Mouse (Mus musculus) lung, adult 2 months (tissue): ENCODE measurements around the gene Hoxc4. TPM values are rescaled to one million over a fixed set of nuclear protein-coding genes. Genes with fewer than 3 reads are reported as not detected.
A peak's percentile ranks its signal among the peaks of the same experiment; 100 is the strongest.

ENCODE experiments used
- DNase-seq: peaks from one replicate; pipeline ENCODE4 v3.0.0; 2022
- H3K4me1 ChIP-seq: fragments of 200-500 bp; 2 replicates; pipeline ENCODE4 v1.6.1; 2011; ENCODE audit warnings: low read length; ENCODE audit not compliant: control insufficient read depth, insufficient read depth
- H3K4me3 ChIP-seq: fragments of 200-500 bp; replicated peaks from 2 replicates; pipeline ENCODE3; 2011; ENCODE audit warnings: low read depth, mild to moderate bottlenecking, control low read depth, low read length; ENCODE audit errors: extremely low read depth
- CTCF ChIP-seq: fragments of 200-500 bp; IDR thresholded peaks from 2 replicates; pipeline ENCODE4 v1.5.1; 2011; ENCODE audit warnings: mild to moderate bottlenecking, low read length, control low read depth; ENCODE audit not compliant: insufficient read depth
- POLR2A ChIP-seq: fragments of 200-500 bp; IDR thresholded peaks from 2 replicates; pipeline ENCODE4 v1.6.1; 2011; ENCODE audit warnings: low read depth, mild to moderate bottlenecking, control low read depth, low read length, borderline replicate concordance; ENCODE audit errors: extremely low read depth
- WGBS: fragments of 180-500 bp; shearing (Covaris S2); methylation state at CpG from one replicate; pipeline ENCODE4 v1.1.7; 2018; 5-methylcytosine and 5-hydroxymethylcytosine counted together
- polyA plus RNA-seq: library from polyadenylated mRNA; depleted of rRNA; stranded (reverse); fragments of >200 nt; gene quantifications from 2 replicates; pipeline ENCODE4 v1.2.3, GENCODE M21; 2012

Gene Hoxc4
- polyA plus RNA-seq, 1 experiment = 1.1 TPM

GRCm38 (mm10) chr15:102987124-102987833 is 31.5 kb upstream of the Hoxc4 start:
- DNase-seq = peak; percentile 88
- TF ChIP-seq CTCF = peak; percentile 94
- TF ChIP-seq POLR2A = no peak
- H3K4me3 ChIP-seq = no peak overlapping the region
- H3K4me1 ChIP-seq = no peaks in the 10 kb centered on the region
- 5% methylated on average over 21 of the region's 21 CpGs for WGBS

- WGBS = 40% methylated on average over 5 of the region's 5 CpGs
- TF ChIP-seq CTCF (no peak), POLR2A (no peak)
- Histone ChIP-seq H3K4me1 (no peaks in the 10 kb centered on the region), H3K4me3 (no peak overlapping the region)
- no peak for DNase-seq
Observed at GRCm38 (mm10) chr15:102988078-102988477, 30.7 kb upstream of the Hoxc4 start.

- no peak within 1 kb of the TSS for H3K4me3 ChIP-seq
- no peak for DNase-seq
- TF ChIP-seq POLR2A (no peak), CTCF (no peak)
- 3% methylated on average over 69 of the region's 69 CpGs for WGBS
- no peaks in the 10 kb centered on the region for H3K4me1 ChIP-seq
Observed at GRCm38 (mm10) chr15:102990461-102991397, 28.0 kb upstream of the Hoxc4 start, which contains the start of gene Hoxc8. Gene Hoxc8 (plus strand): TSS chr15:102990607.

- no peak for DNase-seq
- WGBS = 5% methylated on average over 7 of the region's 7 CpGs
- TF ChIP-seq POLR2A (no peak), CTCF (no peak)
- Histone ChIP-seq H3K4me1 (no peaks in the 10 kb centered on the region), H3K4me3 (no peak overlapping the region)
Observed at GRCm38 (mm10) chr15:102991782-102992181, 27.0 kb upstream of the Hoxc4 start.

- H3K4me1 ChIP-seq = no peaks in the 10 kb centered on the region
- 4% methylated on average over 11 of the region's 11 CpGs for WGBS
- no peak for DNase-seq
- H3K4me3 ChIP-seq = no peak overlapping the region
- TF ChIP-seq CTCF (no peak), POLR2A (no peak)
Observed at GRCm38 (mm10) chr15:102992206-102992605, 26.5 kb upstream of the Hoxc4 start.

- H3K4me3 ChIP-seq = no peak overlapping the region
- TF ChIP-seq CTCF (no peak), POLR2A (no peak)
- H3K4me1 ChIP-seq = no peaks in the 10 kb centered on the region
- 8% methylated on average over 3 of the region's 3 CpGs for WGBS
- no peak for DNase-seq
Observed at GRCm38 (mm10) chr15:102992863-102993262, 25.9 kb upstream of the Hoxc4 start.

- no peak for DNase-seq
- TF ChIP-seq CTCF (no peak), POLR2A (no peak)
- no peak overlapping the region for H3K4me3 ChIP-seq
- 6% methylated on average over 9 of the region's 9 CpGs for WGBS
- H3K4me1 ChIP-seq = no peaks in the 10 kb centered on the region
Observed at GRCm38 (mm10) chr15:102996548-102996947, 22.2 kb upstream of the Hoxc4 start.

- Histone ChIP-seq H3K4me3 (no peak overlapping the region), H3K4me1 (no peaks in the 10 kb centered on the region)
- no peak for DNase-seq
- 10% methylated on average over 3 of the region's 3 CpGs for WGBS
- TF ChIP-seq POLR2A (no peak), CTCF (no peak)
Observed at GRCm38 (mm10) chr15:102997431-102997830, 21.3 kb upstream of the Hoxc4 start.

GRCm38 (mm10) chr15:102997939-102998355 is 20.8 kb upstream of the Hoxc4 start, which contains the start of gene Hoxc6:
Gene Hoxc6 (plus strand): TSS chr15:102998257.
- TF ChIP-seq POLR2A (no peak), CTCF (no peak)
- Histone ChIP-seq H3K4me3 (no peak within 1 kb of the TSS), H3K4me1 (no peaks in the 10 kb centered on the region)
- no peak for DNase-seq
- WGBS = 4% methylated on average over 19 of the region's 19 CpGs

GRCm38 (mm10) chr15:102998608-102999182 is 20.0 kb upstream of the Hoxc4 start:
- TF ChIP-seq POLR2A (no peak), CTCF (no peak)
- WGBS = 4% methylated on average over 19 of the region's 19 CpGs
- H3K4me3 ChIP-seq = no peak overlapping the region
- no peaks in the 10 kb centered on the region for H3K4me1 ChIP-seq
- no peak for DNase-seq
